Mouse (Mus musculus): ENCODE measurements around the gene Glt28d2. TPM values are rescaled to one million over a fixed set of nuclear protein-coding genes. Genes with fewer than 3 reads are reported as not detected.
A peak's percentile ranks its signal among the peaks of the same experiment; 100 is the strongest.

The Glt28d2 gene
- total RNA-seq, 2 experiments from 2014 or later = 0.47 to 0.70 TPM

DNA sequence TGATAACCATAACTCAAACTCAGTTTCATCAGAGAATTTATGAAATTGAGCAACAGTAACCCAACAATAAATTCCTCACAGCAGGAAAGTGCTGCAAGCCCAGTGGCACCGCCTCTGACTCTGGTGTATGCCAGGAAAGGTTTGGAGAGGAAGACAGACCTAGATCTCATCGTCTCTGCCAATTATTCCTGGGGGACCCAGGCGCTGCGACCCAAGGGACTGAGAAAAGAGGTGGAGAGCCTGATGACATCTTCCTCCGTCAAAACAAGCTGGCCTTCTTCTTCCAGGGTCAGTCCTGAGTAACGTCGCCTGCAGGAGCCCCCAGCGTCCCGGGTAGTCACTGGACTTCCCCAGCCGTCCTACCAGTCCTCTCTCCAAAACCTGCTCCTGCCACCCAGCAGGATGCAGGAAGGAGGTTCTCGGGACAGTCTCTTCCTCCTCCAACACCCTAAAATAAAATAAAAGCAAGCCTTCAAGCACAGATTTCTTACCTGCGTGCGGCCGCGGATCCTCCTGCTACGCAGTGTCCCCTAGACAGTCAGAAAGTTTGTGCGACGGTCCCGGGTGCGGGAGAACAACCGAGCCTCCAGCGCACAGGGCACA is 579 bp downstream of the Glt28d2 start:
- no peak for DNase-seq (ENCODE audit: low spot score in 2 of 2)
- intact Hi-C loops (cut with DNase I) = no loop called here

GRCm38 (mm10) chr3:85885906-85886305 is 1.4 kb downstream of the Glt28d2 start:
- DNase-seq (ENCODE audit: low spot score in 2 of 2) = no peak
- intact Hi-C loops (cut with DNase I) = no loop called here

GRCm38 (mm10) chr3:85880687-85881086 is 6.6 kb downstream of the Glt28d2 start:
- DNase-seq (ENCODE audit: low spot score in 2 of 2) = no peak
- intact Hi-C loops (cut with DNase I) = no loop called here

- intact Hi-C loops (cut with DNase I) = no loop called here
These were observed 7.2 kb downstream of the Glt28d2 start for GRCm38 (mm10) chr3:85880068-85880467.

GRCm38 (mm10) chr3:85878911-85879310 is 8.4 kb downstream of the Glt28d2 start:
- DNase-seq (ENCODE audit: low spot score in 2 of 2) = no peak
- intact Hi-C loops (cut with DNase I) = no loop called here

More at GRCm38 (mm10) chr3:85880068-85880467, 7.2 kb downstream of the Glt28d2 start:
- no peak for DNase-seq (ENCODE audit: low spot score in 2 of 2)

GRCm38 (mm10) chr3:85863996-85864395 is 23.3 kb downstream of the Glt28d2 start:
- no peak for DNase-seq (ENCODE audit: low spot score in 2 of 2)
- intact Hi-C loops (cut with DNase I) = no loop called here

DNA sequence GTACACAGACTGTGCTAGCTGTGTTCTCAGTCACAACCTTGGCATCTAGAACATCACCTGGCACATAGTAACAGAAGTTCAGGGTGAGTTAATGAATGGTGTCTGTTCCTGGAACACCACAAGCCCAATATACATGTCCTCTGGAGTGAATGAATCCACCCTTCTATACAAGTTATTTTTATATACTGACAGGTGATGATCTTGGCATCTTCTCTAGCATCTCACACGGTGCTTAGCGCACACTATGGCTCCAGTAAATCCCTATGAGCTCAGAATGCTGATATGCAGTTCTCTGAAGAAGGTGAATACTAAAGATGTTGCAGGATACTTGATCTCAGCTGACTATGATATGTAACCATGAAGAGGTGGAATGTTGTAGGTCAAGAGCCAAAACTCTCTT is 24.4 kb downstream of the Glt28d2 start:
- no peak for DNase-seq (ENCODE audit: low spot score in 2 of 2)
- intact Hi-C loops (cut with DNase I) = no loop called here

GRCm38 (mm10) chr3:85860996-85861395 is 26.3 kb downstream of the Glt28d2 start:
- intact Hi-C loops (cut with DNase I) = no loop called here
- no peak for DNase-seq (ENCODE audit: low spot score in 2 of 2)

DNA sequence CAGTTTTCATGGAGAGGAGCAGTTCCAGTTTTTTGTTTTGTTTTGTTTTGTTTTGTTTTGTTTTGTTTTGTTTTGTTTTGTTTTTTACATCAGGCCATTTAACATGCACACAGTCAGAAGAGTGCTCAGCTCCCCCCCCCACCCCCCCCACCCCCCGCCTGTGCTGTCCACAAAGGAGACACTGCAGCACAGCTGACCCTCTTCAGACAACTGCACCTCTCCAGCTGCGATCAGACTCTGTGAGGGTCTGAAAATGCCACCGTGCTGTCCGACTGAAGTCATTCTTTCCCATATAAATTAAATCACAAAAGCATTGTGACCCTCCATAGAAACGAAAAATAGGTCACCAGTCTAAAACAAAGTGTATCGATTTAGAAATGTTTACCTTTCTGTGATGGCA is 28.0 kb downstream of the Glt28d2 start:
- DNase-seq (ENCODE audit: low spot score in 2 of 2) = no peak
- intact Hi-C loops (cut with DNase I) = no loop called here

- peak in 1 of 2 experiments; percentile 5 for DNase-seq (ENCODE audit: low spot score in 2 of 2)
- intact Hi-C loops (cut with DNase I) = no loop called here
These were observed 28.9 kb downstream of the Glt28d2 start for GRCm38 (mm10) chr3:85858140-85859135.

DNA sequence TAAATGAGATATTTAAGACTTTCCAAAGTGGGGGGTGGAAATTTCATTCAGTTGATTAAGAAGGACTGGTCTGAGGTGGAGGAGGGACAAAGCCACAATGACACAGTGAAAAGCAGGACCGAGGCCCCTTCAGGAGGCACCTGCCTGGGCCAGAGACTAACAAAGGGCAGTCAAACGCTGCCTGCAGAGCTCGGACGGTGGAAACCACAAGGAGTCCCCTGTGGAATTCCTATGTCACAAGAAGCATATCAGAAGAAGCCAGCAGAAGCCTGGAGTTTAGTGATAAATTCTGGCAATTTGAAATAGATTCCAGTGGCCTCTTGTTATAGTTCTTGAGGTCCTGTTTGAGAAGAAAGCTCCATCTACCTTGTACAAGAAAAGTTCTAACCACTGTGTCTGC is 30.2 kb downstream of the Glt28d2 start:
- no peak for DNase-seq (ENCODE audit: low spot score in 2 of 2)

DNA sequence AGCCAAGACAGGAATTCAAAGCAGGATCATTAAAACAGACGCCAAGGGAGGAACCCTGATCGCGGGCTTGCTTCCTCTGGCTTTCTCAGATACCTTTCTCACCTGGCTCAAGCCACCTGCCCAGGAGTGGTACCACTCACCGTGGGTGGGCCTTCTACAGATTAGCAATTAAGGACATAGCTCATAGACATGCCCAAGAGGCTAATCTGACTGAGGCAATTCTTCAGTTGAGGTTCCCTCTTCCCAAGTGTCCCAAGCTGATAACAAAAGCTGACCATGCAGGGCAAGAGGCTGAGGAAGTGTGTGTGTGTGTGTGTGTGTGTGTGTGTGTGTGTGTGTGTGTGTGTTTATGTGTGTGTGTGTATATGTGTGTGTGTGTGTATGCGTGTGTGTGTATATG is 31.4 kb downstream of the Glt28d2 start:
- intact Hi-C loops (cut with DNase I) = no loop called here
- no peak for DNase-seq (ENCODE audit: low spot score in 2 of 2)

More for the DNA sequence above, 30.2 kb downstream of the Glt28d2 start:
- intact Hi-C loops (cut with DNase I) = no loop called here

- DNase-seq (ENCODE audit: low spot score in 2 of 2) = no peak
These were observed 32.3 kb downstream of the Glt28d2 start for GRCm38 (mm10) chr3:85855043-85855442.

DNA sequence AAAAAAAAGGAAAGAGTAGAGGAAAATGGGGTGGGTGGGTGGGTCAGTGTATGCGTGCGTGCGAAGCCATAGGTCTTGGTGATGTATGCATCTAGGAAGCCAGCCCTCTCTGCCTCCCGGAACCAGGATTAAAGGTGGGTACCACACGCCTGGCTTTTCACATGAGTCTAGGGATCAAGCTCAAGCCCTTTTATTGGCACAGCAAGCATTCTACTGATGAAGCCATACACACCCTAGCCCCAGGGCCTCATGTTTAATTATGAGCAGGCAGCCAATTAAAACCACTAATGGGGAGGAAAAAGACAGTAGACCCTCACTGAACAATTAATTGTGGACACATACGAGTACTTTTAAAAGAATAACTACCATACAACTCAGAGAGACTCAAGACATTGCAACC is 33.2 kb downstream of the Glt28d2 start:
- intact Hi-C loops (cut with DNase I) = no loop called here
- DNase-seq (ENCODE audit: low spot score in 2 of 2) = no peak

More at GRCm38 (mm10) chr3:85855043-85855442, 32.3 kb downstream of the Glt28d2 start:
- intact Hi-C loops (cut with DNase I) = no loop called here

DNA sequence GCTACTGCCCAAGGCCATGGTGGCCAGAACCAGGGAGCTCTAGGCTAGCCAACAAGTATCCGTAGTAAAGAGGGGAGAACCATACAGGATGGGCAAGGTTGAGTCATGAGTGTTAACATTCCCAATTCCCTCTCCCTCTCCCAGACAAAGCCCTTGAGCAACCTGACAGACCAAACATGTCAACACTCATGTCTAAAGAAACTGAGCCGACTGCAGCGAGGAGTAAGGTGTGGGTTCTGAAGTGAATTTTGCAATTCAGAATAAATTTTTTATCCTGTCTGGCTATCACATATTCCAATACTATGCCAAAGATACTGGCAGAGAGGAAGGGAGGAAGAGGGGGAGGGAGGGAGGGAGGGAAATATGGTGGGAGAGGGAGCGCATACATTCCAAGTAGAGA is 33.6 kb downstream of the Glt28d2 start:
- intact Hi-C loops (cut with DNase I) = no loop called here
- DNase-seq (ENCODE audit: low spot score in 2 of 2) = no peak

GRCm38 (mm10) chr3:85850079-85850478 is 37.2 kb downstream of the Glt28d2 start:
- DNase-seq (ENCODE audit: low spot score in 2 of 2) = no peak
- intact Hi-C loops (cut with DNase I) = no loop called here

- no peak for DNase-seq (ENCODE audit: low spot score in 2 of 2)
These were observed 41.0 kb downstream of the Glt28d2 start for GRCm38 (mm10) chr3:85846316-85846715.

DNA sequence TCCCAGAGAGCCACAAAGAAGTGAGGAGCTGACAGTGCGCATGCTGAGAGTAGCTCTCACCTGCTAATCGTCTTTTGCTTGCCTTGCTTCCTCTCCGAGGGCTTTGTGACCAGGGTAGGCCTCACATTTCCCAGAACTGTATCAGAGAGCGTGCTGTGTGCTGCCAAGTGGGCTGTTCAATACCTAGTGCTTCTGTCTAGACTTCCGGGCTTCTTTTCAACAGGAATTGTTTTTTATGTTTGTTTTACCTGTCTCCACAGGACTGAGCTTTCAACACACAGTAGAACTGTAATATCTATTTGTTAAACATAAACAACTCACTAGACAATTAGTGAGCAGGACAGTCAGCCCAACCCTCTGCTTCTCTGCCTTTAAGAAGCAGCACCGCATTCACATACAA is 42.0 kb downstream of the Glt28d2 start:
- DNase-seq (ENCODE audit: low spot score in 2 of 2) = no peak
- intact Hi-C loops (cut with DNase I) = no loop called here

More at GRCm38 (mm10) chr3:85846316-85846715, 41.0 kb downstream of the Glt28d2 start:
- intact Hi-C loops (cut with DNase I) = no loop called here

DNA sequence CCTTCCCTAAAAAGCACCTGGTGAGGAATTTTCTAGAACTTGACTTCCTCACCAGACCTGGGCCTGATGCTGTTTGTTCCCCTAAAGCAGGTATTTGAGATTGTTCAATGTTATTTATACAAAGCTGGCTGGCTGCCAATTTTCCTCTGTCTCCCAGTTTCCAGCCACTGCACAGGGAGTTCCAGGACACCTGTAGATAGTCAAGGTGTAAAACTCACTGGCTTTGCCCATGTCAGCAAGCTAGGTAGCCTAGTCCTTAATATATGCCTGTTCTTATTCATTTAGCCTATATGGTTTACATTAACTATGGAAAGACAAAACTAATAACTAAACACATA is 44.5 kb downstream of the Glt28d2 start:
- DNase-seq (ENCODE audit: low spot score in 2 of 2) = no peak
- intact Hi-C loops (cut with DNase I) = no loop called here

DNA sequence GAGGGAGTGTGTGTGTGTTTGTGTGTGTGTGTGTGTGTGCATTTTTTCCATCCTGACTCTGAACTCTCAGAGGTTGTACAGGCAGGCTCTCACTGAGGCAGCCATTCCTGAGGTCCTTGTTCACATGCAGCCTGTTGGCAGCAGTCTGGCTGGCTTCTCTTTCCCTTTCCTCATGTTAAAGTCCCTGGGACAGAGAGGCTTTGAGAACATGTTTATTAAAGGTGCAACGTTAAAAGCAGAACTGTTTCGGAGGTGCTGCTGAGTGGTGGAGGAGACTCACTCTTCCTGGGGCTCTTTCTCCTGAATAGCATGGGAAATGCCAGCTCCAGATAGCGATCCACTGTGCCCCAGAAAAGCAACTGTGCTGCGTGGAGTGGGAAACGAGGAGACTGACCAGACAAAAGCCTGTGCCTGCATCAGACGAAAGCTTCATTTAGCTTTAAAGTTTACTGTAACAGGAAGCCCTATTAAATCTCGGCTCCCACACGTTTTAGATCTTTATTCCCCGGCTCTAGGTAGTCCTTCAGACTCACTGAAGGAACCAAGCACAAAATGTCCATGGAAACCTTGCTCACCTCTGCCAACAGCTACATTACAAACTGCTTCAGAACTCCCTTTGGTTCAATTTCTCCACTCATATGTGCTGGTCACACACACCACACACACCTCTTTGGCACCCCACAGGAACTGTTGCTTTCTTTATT is 45.0 kb downstream of the Glt28d2 start:
- intact Hi-C loops (cut with DNase I) = no loop called here
- DNase-seq (ENCODE audit: low spot score in 2 of 2) = no peak

All from left cerebral cortex, postnatal 36 days (tissue).